In genomic region chr14:24490468-24491265, GRCm38 (mm10) we compare ENCODE assay signal across 8 mouse cellular contexts. TPM values are rescaled to one million over a fixed set of nuclear protein-coding genes. Genes with fewer than 3 reads are reported as not detected.
DNase-seq lines count a peak whose midpoint lies in the region; ATAC-seq and TF ChIP-seq lines count a peak whose summit lies in the region.

No protein-coding gene starts in this region.

- peak overlapping the region; percentile 74 for H3K4me2 ChIP-seq in forebrain, embryonic 15.5 days (replicated peaks)

- H3K9ac ChIP-seq in ES-E14 (ENCODE audit: insufficient read depth, low read depth, low read length, poor library complexity, severe bottlenecking), result peak overlapping the region; percentile 98
- peak overlapping the region; percentile 77 for H3K9ac ChIP-seq in forebrain, embryonic 15.5 days (replicated peaks)

- H3K36me3 ChIP-seq in ES-E14 (ENCODE audit: control insufficient read depth, insufficient read depth, low read length, poor library complexity, severe bottlenecking), result peaks cover 42% of the 10 kb centered on the region
- H3K36me3 ChIP-seq in forebrain, embryonic 15.5 days, result peaks cover 31% of the 10 kb centered on the region

- intact Hi-C loops in heart, postnatal 25 days (cut with DNase I), result loop anchor here (10.0 kb wide), 1 partner anchor 964 kb away; the partner anchor contains the start of gene Zmiz1

- peak overlapping the region; percentile 69 for H3K27ac ChIP-seq in ES-E14 (ENCODE audit: insufficient read depth, low read depth, low read length, poor library complexity, severe bottlenecking)
- peak overlapping the region; percentile 84 for H3K27ac ChIP-seq in forebrain, embryonic 15.5 days (replicated peaks)

- WGBS in forebrain, embryonic 15.5 days, result under 1% methylated on average over 64 of the region's 64 CpGs
- under 1% methylated on average over 64 of the region's 64 CpGs for WGBS in lung, adult 2 months

- H3K9me3 ChIP-seq in ES-E14 (ENCODE audit: control insufficient read depth, insufficient read depth, low read depth, low read length), result no peaks in the 10 kb centered on the region
- no peaks in the 10 kb centered on the region for H3K9me3 ChIP-seq in forebrain, embryonic 15.5 days

- no peaks in the 10 kb centered on the region for H3K27me3 ChIP-seq in forebrain, embryonic 15.5 days

- ATAC-seq in forebrain, embryonic 15.5 days (replicated peaks), result peak; percentile 92
- ATAC-seq in neutrophil, adult 5-6 weeks (ENCODE audit: extremely low read depth, insufficient number of reproducible peaks, low FRiP score, poor library complexity, severe bottlenecking), result peak; percentile 96

- DNase-seq in ES-E14 (ENCODE audit: low read depth, low spot score), result peak; percentile 90
- DNase-seq in cerebellum, adult 11-12 months, result peak; percentile 97
- peak; percentile 92 for DNase-seq in heart, postnatal 25 days (ENCODE audit: low spot score)
- peak; percentile 96 to 99 for DNase-seq in layer of hippocampus, adult 18-20 months (ENCODE audit: low spot score in 2 of 2)
- DNase-seq in lung, adult 2 months, result peak; percentile 95
- DNase-seq in thymus, adult 18-20 months, result peak; percentile 90 to 91

- in situ Hi-C loops in ES-E14 (cut with MboI; ENCODE audit: low sequenced_read_pairs in 2 of 2, unreplicated experiment in 2 of 2), result no loop called here

- peaks cover 0 to 3% of the 10 kb centered on the region in 2 experiments; a peak in 2 of 4 replicates for H3K4me1 ChIP-seq in ES-E14 (ENCODE audit: control insufficient read depth in 2 of 2, insufficient read depth in 2 of 2, low read length in 2 of 2, poor library complexity in 1 of 2)
- H3K4me1 ChIP-seq in forebrain, embryonic 15.5 days, result peaks cover 50% of the 10 kb centered on the region
- H3K4me1 ChIP-seq in lung, adult 2 months (ENCODE audit: control insufficient read depth, insufficient read depth, low read length), result peaks cover 7% of the 10 kb centered on the region

- peak; percentile 96 for TF ChIP-seq POLR2A in lung, adult 2 months (IDR thresholded peaks at IDR 0.05; ENCODE audit: borderline replicate concordance, extremely low read depth, low read depth, low read length)

- TF ChIP-seq CTCF in lung, adult 2 months (IDR thresholded peaks at IDR 0.05; ENCODE audit: insufficient read depth, low read length), result no peak

- peak overlapping the region; percentile 91 to 95 for H3K4me3 ChIP-seq in ES-E14 (ENCODE audit: insufficient read depth in 1 of 2, low read depth in 1 of 2, low read length in 2 of 2, poor library complexity in 1 of 2, severe bottlenecking in 1 of 2)
- peak overlapping the region; percentile 74 for H3K4me3 ChIP-seq in forebrain, embryonic 15.5 days
- peak overlapping the region; percentile 79 for H3K4me3 ChIP-seq in lung, adult 2 months (replicated peaks; ENCODE audit: extremely low read depth, low read depth, low read length)

TF ChIP-seq in ES-E14, 5 proteins besides CTCF, POLR2A, EP300 and RAD21:
- TF ChIP-seq HCFC1 (IDR thresholded peaks at IDR 0.05; ENCODE audit: borderline replicate concordance, insufficient read depth, low read length), result peak; percentile 71; the same call in 1 of the 2 replicates
- no peak for TF ChIP-seq ZNF384 (IDR thresholded peaks at IDR 0.05; ENCODE audit: low read depth, low read length)
- TF ChIP-seq MAFK (IDR thresholded peaks at IDR 0.05; ENCODE audit: insufficient read depth, low read depth, low read length), result no peak
- TF ChIP-seq CHD2 (IDR thresholded peaks at IDR 0.05; ENCODE audit: low read depth, low read length), result no peak

RNA-seq across cellular contexts. Expression of gene Rps24, which starts 3.7 kb away (rescaled TPM):
- 2,405 and 2,661 TPM in 2 replicates for total RNA-seq in ES-E14 (2012; rRNA removed)
- polyA plus RNA-seq in forebrain, embryonic 15.5 days (2015; fragmentation: Nextera tagmentation; extraction: Ambion mirVana), result 563 and 611 TPM in 2 replicates
- 100 to 1,000 TPM; 821 to 836 TPM for total RNA-seq in heart, postnatal 25 days (2021)
- total RNA-seq in layer of hippocampus, adult 18-20 months (2021), result 100 to 1,000 TPM; 818 to 858 TPM
- 412 and 545 TPM in 2 replicates for polyA plus RNA-seq in lung, adult 2 months (2012; rRNA removed)
- 2,697 and 2,869 TPM in 2 replicates for total RNA-seq in neutrophil, adult 5-6 weeks (2017)

RNA-seq across cellular contexts. Expression of gene Polr3a, which starts 3.8 kb away (rescaled TPM):
- total RNA-seq in ES-E14 (2012; rRNA removed), result 55.7 and 67.8 TPM in 2 replicates
- polyA plus RNA-seq in forebrain, embryonic 15.5 days (2015; fragmentation: Nextera tagmentation; extraction: Ambion mirVana), result 20.5 and 22.6 TPM in 2 replicates
- 10 to 100 TPM in 1 of 2 experiments, 1 to 10 TPM in 1; 9.3 to 10.2 TPM for total RNA-seq in heart, postnatal 25 days (2021)
- 10 to 100 TPM; 32.5 to 35.4 TPM for total RNA-seq in layer of hippocampus, adult 18-20 months (2021)
- 5.5 and 7.4 TPM in 2 replicates for polyA plus RNA-seq in lung, adult 2 months (2012; rRNA removed)
- 29.2 and 33.3 TPM in 2 replicates for total RNA-seq in neutrophil, adult 5-6 weeks (2017)

Comparison
In these comparisons a context has a peak if more than half of its experiments do, and no peak if none do; other contexts are left out.
1. Peak in every context shown above with its lines: DNase-seq, ATAC-seq, H3K4me3 ChIP-seq and H3K27ac ChIP-seq.